Mouse (Mus musculus): ENCODE data around the gene Tcf20. TPM values are rescaled to one million over a fixed set of nuclear protein-coding genes. Genes with fewer than 3 reads are reported as not detected.

Gene Tcf20
- polyA plus RNA-seq, 1 experiment from 2014 or later, result 7.1 TPM

GRCm38 (mm10) chr15:82909791-82910190 lies 77.9 kb downstream of the Tcf20 start:
- H3K4me1 ChIP-seq, result peaks cover 87% of the 10 kb centered on the region
- peak; percentile 12 for DNase-seq (ENCODE audit: extremely low spot score, low spot score)
- H3K36me3 ChIP-seq (replicated peaks), result no peaks in the 10 kb centered on the region
- WGBS, result 84% methylated on average over 4 of the region's 4 CpGs
- no peaks in the 10 kb centered on the region for H3K9me3 ChIP-seq
- H3K27ac ChIP-seq, result no peak overlapping the region
- H3K4me3 ChIP-seq, result no peak overlapping the region
- peaks cover 98% of the 10 kb centered on the region for H3K27me3 ChIP-seq (ENCODE audit: poor library complexity, severe bottlenecking)

DNA sequence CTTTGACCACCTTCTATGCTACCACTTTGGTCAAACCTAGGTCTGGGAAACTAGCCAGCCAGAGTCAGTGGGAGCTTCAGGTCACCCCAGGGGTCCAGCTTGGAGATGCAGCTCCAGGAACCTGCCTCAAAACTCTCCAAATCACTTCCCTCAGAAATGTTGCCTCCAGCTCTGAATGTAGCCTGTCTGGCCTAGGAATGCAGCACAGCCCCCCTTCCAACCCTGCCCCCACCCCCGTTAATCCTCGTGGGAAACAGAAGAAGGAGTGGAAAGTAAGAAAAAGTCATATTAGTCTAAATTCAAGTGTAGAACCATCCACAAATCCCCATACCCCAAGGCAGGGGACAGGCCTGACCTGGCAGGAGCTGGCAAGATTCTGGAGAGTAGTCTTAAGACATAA lies 79.2 kb downstream of the Tcf20 start:
- H3K4me1 ChIP-seq, result peaks cover 96% of the 10 kb centered on the region
- peaks cover 100% of the 10 kb centered on the region for H3K27me3 ChIP-seq (ENCODE audit: poor library complexity, severe bottlenecking)
- no peaks in the 10 kb centered on the region for H3K9me3 ChIP-seq
- H3K36me3 ChIP-seq (replicated peaks), result no peaks in the 10 kb centered on the region
- peak; percentile 13 for DNase-seq (ENCODE audit: extremely low spot score, low spot score)
- no peak overlapping the region for H3K4me3 ChIP-seq
- 23% methylated on average over 2 of the region's 2 CpGs for WGBS
- no peak overlapping the region for H3K27ac ChIP-seq

DNA sequence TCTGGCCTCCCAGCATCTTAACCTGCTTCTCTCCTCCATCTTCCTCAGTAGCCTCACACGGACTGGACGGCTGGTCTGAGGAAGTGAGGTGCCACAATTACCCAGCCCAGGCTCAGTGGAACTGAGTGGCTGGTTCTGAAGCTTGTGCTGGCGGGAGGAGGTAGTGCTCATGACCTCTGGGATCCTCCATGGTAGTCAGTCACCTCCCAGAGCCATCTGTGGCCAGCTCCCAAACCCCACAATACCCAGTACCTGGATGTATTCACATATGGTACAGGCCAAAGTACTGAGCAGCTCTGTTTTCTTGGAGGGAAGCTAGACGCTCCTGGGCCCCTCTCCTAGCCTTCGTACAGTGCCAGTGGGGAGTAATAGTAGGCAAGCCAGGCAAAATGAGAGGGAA lies 80.4 kb downstream of the Tcf20 start:
- H3K27me3 ChIP-seq (ENCODE audit: poor library complexity, severe bottlenecking), result peaks cover 100% of the 10 kb centered on the region
- DNase-seq (ENCODE audit: extremely low spot score, low spot score), result no peak
- H3K4me1 ChIP-seq, result peaks cover 96% of the 10 kb centered on the region
- no peaks in the 10 kb centered on the region for H3K9me3 ChIP-seq
- H3K4me3 ChIP-seq, result no peak overlapping the region
- WGBS, result 83% methylated on average over 5 of the region's 5 CpGs
- H3K36me3 ChIP-seq (replicated peaks), result no peaks in the 10 kb centered on the region
- H3K27ac ChIP-seq, result no peak overlapping the region

DNA sequence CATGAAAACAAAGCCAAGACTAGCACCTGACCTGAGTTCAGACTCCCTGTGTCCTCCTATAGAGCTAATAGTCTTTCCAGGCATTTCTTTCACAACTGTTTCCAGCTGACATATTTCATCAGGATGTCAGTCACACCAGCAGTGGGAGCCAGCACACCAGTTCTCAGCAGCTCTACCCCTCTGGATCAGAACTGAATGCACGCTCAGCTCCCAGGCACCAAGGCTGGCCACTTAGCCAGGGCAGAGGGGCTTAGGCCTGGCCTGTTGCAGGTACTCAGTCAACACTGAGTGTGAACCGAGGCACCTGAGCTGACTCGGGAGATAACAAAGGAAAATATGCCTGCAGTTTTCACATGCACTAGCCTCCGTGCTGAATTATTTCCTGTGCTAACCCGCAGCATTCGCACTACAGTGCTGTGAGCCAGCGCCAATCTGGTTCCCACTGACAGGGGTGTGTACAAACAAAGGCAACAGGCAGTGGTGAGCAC lies 81.1 kb downstream of the Tcf20 start:
- peak; percentile 27 for DNase-seq (ENCODE audit: extremely low spot score, low spot score)
- 74% methylated on average over 7 of the region's 7 CpGs for WGBS

DNA sequence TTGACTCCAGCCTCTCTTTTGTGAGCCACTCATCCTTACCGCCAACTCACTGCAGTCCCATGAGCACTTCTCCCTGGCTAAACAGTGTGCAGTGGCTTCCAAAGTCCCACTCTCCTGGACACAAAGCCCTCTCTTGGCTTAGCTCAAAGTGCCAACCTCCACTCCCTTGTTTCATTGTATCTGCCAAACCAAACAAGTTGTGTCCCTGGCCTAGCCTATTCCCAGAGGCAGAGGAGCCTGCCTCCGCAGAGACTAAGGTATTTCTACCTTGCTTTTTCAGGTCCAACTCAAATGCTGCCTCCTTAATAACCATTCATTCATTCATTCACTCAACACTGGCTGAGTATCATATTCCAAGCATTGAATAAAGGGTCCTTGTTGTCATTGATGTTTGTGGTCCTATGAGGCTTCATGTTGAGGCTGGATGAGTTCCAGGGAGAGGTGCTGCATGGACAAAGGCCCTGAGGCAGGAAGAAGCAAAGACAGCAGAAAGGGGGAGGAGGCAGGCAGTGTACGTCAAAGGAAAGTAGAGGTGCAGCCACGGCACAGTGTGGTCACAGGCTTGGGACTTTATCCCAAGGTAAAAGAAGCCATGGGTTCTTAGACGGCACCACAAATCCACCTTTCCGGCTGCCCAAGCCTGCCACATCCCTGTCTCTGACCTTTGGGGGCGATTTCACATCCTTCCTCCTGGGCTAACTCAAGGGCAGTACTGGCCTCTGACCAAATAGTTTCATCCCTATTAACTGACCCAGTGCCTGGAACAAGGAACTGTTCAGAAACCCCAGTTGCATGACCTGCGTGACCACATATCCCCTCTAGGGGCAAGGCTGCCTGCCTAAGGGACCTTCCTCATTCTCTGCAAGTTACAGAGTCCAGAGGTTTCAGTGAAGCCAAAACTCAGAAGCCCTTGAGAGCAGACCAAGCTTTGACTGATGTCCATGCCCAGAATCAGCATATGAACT lies 82.0 kb downstream of the Tcf20 start:
- no peaks in the 10 kb centered on the region for H3K36me3 ChIP-seq (replicated peaks)
- 65% methylated on average over 8 of the region's 8 CpGs for WGBS

More for the DNA sequence above, 81.1 kb downstream of the Tcf20 start:
- Histone ChIP-seq H3K4me3 (no peak overlapping the region), H3K9me3 (no peaks in the 10 kb centered on the region), H3K4me1 (peaks cover 96% of the 10 kb centered on the region), H3K27me3 (ENCODE audit: poor library complexity, severe bottlenecking) (peaks cover 100% of the 10 kb centered on the region), H3K27ac (no peak overlapping the region), H3K36me3 (replicated peaks) (no peaks in the 10 kb centered on the region)

DNA sequence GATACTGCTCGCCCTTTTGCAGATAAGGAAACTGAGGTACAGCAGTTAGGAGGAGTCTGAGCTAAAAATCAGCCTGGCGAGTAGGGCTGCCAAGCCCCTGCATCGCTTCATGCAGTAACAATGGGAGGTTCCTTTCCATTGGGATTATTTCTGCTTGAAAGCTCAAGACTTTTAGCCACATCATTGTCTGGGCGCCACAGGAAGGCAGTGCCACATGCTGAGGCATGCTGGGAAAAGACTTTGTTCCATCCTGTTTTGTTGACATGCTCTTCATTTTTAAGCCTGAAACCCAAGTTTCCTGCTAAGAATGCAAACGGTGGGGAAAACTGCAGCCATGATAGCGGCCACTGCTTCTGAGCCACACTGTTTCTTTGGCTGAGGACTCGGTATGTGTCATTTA lies 83.1 kb downstream of the Tcf20 start:
- H3K27ac ChIP-seq, result peak overlapping the region; percentile 51; the same call in 1 of the 2 replicates
- no peaks in the 10 kb centered on the region for H3K9me3 ChIP-seq
- DNase-seq (ENCODE audit: extremely low spot score, low spot score), result peak; percentile 40
- 11% methylated on average over 7 of the region's 7 CpGs for WGBS
- H3K36me3 ChIP-seq (replicated peaks), result no peaks in the 10 kb centered on the region
- H3K4me1 ChIP-seq, result peaks cover 96% of the 10 kb centered on the region
- H3K4me3 ChIP-seq, result 0 out of 2 replicates have a peak overlapping the region, but pooled peaks have one; percentile 12
- H3K27me3 ChIP-seq (ENCODE audit: poor library complexity, severe bottlenecking), result peaks cover 96% of the 10 kb centered on the region

More for the DNA sequence above, 82.0 kb downstream of the Tcf20 start:
- Histone ChIP-seq H3K27me3 (ENCODE audit: poor library complexity, severe bottlenecking) (peaks cover 100% of the 10 kb centered on the region), H3K27ac (0 out of 2 replicates have a peak overlapping the region, but pooled peaks have one; percentile 4), H3K4me1 (peaks cover 96% of the 10 kb centered on the region), H3K9me3 (no peaks in the 10 kb centered on the region), H3K4me3 (no peak overlapping the region)
- DNase-seq (ENCODE audit: extremely low spot score, low spot score), result peak; percentile 16

- no peak for DNase-seq (ENCODE audit: extremely low spot score, low spot score)
- Histone ChIP-seq H3K27me3 (ENCODE audit: poor library complexity, severe bottlenecking) (peaks cover 75% of the 10 kb centered on the region), H3K36me3 (replicated peaks) (no peaks in the 10 kb centered on the region), H3K27ac (no peak overlapping the region), H3K9me3 (no peaks in the 10 kb centered on the region), H3K4me1 (peaks cover 93% of the 10 kb centered on the region), H3K4me3 (no peak overlapping the region)
- WGBS, result 31% methylated on average over 4 of the region's 4 CpGs
Measured at GRCm38 (mm10) chr15:82902521-82902920, 85.2 kb downstream of the Tcf20 start.

GRCm38 (mm10) chr15:82901306-82901705 lies 86.4 kb downstream of the Tcf20 start:
- peaks cover 89% of the 10 kb centered on the region for H3K4me1 ChIP-seq
- peak; percentile 52 for DNase-seq (ENCODE audit: extremely low spot score, low spot score)
- H3K4me3 ChIP-seq, result peak overlapping the region; percentile 18

GRCm38 (mm10) chr15:82900331-82900730 lies 87.3 kb downstream of the Tcf20 start:
- Histone ChIP-seq H3K4me3 (peak overlapping the region; percentile 98), H3K4me1 (peaks cover 80% of the 10 kb centered on the region), H3K36me3 (replicated peaks) (no peaks in the 10 kb centered on the region), H3K9me3 (no peaks in the 10 kb centered on the region), H3K27ac (peak overlapping the region; percentile 96; the same call in 1 of the 2 replicates), H3K27me3 (ENCODE audit: poor library complexity, severe bottlenecking) (peaks cover 54% of the 10 kb centered on the region)
- WGBS, result 38% methylated on average over 3 of the region's 3 CpGs
- no peak for DNase-seq (ENCODE audit: extremely low spot score, low spot score)

More at GRCm38 (mm10) chr15:82901306-82901705, 86.4 kb downstream of the Tcf20 start:
- no peaks in the 10 kb centered on the region for H3K36me3 ChIP-seq (replicated peaks)
- H3K27ac ChIP-seq, result peak overlapping the region; percentile 71
- 8% methylated on average over 6 of the region's 6 CpGs for whole genome bisulfite sequencing
- H3K9me3 ChIP-seq, result no peaks in the 10 kb centered on the region
- peaks cover 63% of the 10 kb centered on the region for H3K27me3 ChIP-seq (ENCODE audit: poor library complexity, severe bottlenecking)

GRCm38 (mm10) chr15:82899676-82900301 lies 87.9 kb downstream of the Tcf20 start:
- H3K27ac ChIP-seq, result peak overlapping the region; percentile 96
- H3K36me3 ChIP-seq (replicated peaks), result no peaks in the 10 kb centered on the region
- peak; percentile 87 for DNase-seq (ENCODE audit: extremely low spot score, low spot score)
- under 1% methylated on average over 56 of the region's 56 CpGs for WGBS
- no peaks in the 10 kb centered on the region for H3K9me3 ChIP-seq
- H3K27me3 ChIP-seq (ENCODE audit: poor library complexity, severe bottlenecking), result peaks cover 48% of the 10 kb centered on the region
- H3K4me3 ChIP-seq, result peak overlapping the region; percentile 98
- peaks cover 74% of the 10 kb centered on the region for H3K4me1 ChIP-seq

DNA sequence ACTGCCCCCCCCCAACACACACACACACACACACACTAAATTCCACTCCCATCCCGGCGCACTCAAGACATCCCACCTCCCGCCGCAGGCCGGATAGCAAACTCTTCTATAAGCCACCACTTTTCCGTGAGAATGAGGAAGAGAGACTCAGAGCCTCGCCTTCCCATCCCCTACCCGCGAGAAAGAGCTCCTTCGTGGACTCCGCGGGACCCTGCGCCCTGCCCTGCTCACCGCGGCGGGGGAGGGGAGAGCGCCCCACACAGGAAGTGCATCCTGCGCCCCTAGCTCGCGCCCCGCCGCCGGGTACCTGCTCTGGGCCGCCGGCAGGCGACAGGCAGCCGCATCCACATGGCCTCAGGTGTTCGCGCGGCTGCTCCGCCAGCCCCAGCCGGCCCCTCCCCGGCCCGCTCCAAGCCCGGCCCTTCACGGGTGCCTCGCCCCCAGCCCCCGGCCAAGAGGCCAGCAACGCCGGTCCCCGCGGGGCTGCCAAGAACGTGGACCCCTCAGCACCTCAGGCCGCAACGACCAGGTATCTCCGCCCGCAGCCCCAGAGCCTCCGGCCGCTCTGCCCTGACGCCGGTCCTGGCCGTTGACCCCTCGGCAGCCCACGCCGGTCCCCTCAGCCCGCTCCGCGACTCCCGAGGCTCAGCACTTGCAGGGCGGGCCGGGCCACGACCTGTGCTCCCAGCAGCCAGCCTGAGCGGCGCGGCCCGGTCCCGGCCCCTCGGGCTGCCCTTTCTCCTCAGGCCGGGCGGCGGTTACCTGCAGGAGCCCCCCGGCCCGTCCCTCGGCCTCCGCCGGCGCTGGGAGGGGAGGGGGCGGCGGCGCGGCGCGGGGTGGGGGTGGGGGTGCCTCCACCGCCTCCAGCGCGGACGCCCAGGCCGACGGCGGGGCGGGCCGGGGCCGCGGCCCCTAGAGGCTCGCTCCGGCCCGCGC lies 88.7 kb downstream of the Tcf20 start:
- H3K4me1 ChIP-seq, result peaks cover 66% of the 10 kb centered on the region
- WGBS, result under 1% methylated on average over 83 of the region's 98 CpGs

More for the DNA sequence above, 88.7 kb downstream of the Tcf20 start:
- peak; percentile 71 for DNase-seq (ENCODE audit: extremely low spot score, low spot score)
- Histone ChIP-seq H3K27ac (peak overlapping the region; percentile 96), H3K9me3 (no peaks in the 10 kb centered on the region), H3K36me3 (replicated peaks) (no peaks in the 10 kb centered on the region), H3K27me3 (ENCODE audit: poor library complexity, severe bottlenecking) (peaks cover 40% of the 10 kb centered on the region), H3K4me3 (peak overlapping the region; percentile 98)

Data from forebrain, embryonic 10.5 days (tissue).